Mouse (Mus musculus) olfactory bulb, adult 2 months (tissue): ENCODE data around the gene Ugt1a9.

Experiments
- CTCF ChIP-seq: fragments of 200-500 bp; IDR thresholded peaks from 2 replicates; pipeline ENCODE4 v1.5.1; 2012; ENCODE audit warnings: low read depth, mild to moderate bottlenecking, low read length, moderate library complexity; ENCODE audit not compliant: insufficient read depth
- POLR2A ChIP-seq: fragments of 200-500 bp; IDR thresholded peaks from 2 replicates; pipeline ENCODE4 v1.6.1; 2012; ENCODE audit warnings: mild to moderate bottlenecking, low read depth, low read length, moderate library complexity; ENCODE audit not compliant: insufficient read depth

DNA sequence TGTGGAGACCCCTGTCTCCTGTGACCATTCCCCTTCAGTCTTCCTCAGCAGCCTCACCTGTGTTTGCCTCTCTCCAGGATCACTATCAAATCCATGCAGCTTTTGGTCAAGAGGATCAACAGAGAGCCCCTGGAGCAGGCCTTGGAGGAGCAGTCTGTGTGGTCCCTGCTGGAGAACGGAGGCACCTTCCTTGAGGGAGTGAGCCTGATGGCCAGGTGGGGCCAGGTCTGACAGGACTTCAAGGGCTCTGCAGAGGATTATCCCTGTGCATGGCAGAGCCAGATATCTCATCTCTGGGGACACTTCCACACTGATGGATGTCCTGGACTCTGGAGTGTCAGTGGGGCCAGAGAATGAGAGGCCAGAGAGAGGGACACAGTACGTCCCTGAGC lies 184.9 kb downstream of the Ugt1a9 start:
- TF ChIP-seq POLR2A = no peak
- TF ChIP-seq CTCF = no peak
